Mouse (Mus musculus) fat pad, adult 2 months (tissue): ENCODE data around the gene Pmf1.
A peak's percentile ranks its signal among the peaks of the same experiment; 100 is the strongest.

Experiments used
- DNase-seq: peaks from one replicate; pipeline ENCODE4 v3.0.0-alpha.2; 2011; ENCODE audit warnings: low read depth, low spot score; ENCODE audit errors: extremely low read depth

The Pmf1 gene

GRCm38 (mm10) chr3:88409741-88410644, at the start of gene Pmf1:
Pmf1 (minus strand) TSS chr3:88410331.
- DNase-seq = peak; percentile 61

GRCm38 (mm10) chr3:88458778-88459219, 48.7 kb upstream of the Pmf1 start:
- no peak for DNase-seq

GRCm38 (mm10) chr3:88456746-88457532, 46.8 kb upstream of the Pmf1 start:
- DNase-seq = no peak

- no peak for DNase-seq
Observed at GRCm38 (mm10) chr3:88456313-88456712, 46.2 kb upstream of the Pmf1 start.

GRCm38 (mm10) chr3:88455588-88456264, 45.6 kb upstream of the Pmf1 start:
- peak; percentile 81 for DNase-seq

DNA sequence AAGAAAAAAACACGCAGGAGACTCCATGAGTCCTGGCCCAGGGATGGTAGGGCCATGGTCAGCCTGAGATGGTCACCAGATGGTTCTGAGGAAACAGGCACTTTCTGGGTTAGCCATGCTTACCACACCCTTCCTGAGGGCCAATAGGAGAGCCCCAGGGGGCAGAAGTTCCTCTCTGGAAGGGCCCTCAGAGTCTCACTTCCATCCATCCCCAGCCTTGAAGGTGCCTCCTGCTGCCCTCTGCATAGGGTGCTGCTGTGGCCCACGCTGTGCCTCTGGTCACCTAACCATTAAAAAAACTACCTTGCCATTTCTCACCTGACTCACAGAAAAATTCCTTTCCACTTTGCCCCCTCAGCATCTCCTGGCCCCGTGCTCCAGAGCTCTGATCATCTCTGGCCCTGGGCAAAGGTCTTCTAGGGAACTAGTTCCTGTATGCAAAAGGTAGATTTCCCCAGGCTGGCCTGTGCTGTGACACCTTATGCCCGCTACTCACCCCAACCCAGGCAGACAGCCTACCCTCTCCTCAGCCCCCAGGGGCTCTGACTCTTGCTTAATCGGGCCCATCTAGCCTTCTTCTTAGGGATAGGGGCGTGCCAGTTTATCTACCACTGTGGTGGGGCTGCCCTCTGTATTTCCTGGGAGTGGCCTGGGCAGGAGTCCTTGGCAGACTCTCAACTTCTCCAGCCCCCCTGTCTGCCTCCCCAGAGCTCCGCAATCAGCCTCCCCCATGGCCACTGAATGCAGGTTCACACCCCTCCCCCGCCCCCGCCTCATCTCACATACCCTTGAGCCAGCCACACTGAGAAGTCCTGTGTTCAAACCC, 44.8 kb upstream of the Pmf1 start:
- no peak for DNase-seq

DNA sequence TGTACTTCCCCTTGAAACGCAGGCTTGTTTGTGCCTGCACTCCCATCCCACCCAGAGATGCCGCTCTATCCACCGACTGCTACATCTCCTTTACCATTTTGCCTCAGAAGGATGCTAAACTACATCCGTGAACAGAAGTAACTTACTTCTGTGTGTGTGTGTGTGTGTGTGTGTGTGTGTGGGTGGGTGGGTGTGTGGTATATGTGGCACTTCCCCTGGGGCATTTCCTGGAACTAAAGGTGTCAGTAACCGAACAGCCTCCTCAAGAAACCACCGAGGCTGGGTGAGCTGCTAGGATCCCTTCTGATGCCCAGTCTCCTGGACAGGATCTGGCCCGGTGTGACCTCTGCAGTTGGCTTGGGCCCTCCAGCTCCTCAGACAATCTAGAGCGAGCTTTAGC, 43.9 kb upstream of the Pmf1 start:
- no peak for DNase-seq

DNA sequence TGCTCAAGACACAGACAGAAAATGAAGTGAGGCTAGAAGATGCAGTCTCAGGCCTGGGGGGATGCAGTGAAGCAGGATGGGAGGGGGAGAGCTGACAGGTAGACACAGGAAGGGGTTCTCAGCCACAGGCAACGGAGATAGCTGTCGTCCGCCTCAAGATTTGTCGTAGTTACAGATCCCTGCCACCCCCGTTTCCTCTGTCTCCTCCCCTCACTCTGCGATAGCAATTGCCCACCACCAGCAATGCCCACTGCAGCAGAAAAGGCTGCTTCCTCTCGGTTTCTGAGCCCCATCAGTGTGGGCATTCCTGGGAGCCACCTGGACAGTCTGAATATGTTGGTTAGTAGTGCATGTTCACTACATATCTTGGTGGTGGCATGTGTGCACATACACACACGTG, 43.2 kb upstream of the Pmf1 start:
- DNase-seq = no peak

GRCm38 (mm10) chr3:88452716-88453115, 42.6 kb upstream of the Pmf1 start:
- no peak for DNase-seq

DNA sequence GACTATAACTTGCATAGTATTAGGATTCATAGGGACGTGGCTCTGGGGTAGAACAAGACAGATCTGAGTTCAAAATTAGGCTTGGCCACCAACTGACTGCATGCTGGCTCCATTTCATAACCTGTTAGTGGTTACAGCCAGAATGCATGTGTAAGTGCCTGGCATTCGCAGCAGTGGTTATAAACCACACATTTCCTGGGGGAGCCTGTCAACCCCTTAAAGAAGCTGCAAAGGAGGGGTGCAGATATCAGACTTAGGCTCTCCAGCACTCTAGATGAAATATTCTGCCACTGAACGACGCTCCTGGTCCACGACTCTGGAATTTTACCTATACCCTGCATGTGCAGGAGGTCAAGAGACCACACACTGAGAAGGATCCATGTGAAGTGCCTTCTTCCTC, 42.1 kb upstream of the Pmf1 start:
- no peak for DNase-seq

GRCm38 (mm10) chr3:88450379-88451131, 40.4 kb upstream of the Pmf1 start:
- DNase-seq = no peak

DNA sequence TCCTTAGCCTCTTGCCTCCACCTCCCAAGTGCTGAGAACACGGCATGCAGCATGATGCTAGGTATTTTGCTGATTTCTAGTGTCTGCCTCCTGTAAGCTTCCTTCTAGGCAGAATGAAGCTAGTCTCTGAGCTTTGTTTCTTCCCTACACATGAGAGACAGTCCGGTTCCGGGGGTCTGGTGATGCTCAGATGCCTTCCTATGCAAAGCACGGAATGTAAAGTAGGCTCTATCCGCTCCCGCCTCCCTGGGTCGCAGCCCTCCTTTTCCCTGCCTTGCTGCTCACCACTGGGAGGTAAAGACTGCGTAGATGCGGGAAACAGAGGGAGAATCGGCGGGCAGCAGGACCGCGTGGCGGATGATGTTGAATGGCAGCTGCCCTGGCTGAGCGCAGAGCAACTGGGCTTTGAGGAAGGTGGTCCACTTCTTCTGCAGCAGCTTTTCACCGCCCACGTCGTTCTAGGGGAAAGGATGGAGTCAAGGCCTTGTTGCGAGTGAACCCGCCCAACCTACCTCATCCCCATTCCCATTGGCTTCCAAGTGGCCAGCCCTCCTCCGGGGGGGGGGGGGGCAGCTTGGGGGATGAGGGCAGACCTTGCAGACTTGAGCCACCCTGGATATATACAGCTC, 39.4 kb upstream of the Pmf1 start:
- no peak for DNase-seq

DNA sequence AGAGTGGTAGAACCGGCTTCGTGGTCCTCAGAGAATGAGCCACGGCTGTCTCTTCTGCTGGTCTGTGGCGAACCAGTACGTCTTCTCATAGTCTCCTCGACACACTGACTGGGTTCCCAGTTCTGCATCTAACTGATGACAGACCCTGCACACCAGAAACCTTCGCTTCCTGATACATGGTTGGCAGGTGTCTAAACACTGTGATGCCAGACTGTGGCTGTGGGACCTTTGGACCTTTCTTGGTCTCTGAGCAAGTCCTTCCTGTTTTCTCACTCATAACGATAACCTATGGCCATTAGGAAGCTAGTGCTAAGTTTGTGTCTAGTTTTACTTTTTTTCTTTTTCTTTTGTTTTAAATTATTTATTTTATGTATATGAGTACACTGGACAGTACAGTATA, 38.3 kb upstream of the Pmf1 start:
- DNase-seq = no peak

DNA sequence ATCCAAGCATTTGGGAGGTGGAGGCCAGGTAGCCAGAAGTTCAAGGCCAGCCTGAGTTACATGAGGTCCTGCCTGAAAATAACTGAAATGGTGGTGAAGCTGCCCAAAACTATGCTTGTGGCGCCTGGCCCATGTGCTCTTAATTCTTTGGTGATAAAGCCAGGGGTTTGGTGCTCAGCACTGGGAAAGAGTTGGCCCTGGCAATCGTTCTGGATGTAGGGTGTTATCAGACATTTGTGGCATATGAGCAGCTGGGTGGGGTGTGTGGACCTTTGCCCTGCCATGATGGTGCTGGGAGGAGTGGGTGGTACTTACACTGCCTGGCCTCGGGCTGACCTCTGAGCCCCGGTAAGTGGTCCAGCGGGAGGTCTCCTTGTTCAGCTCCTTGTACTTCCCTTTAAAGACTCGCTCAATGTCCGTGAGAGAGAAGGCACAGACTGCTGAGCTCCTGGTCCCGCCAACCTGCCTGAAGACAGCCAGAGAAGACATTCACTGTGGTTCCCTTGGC, 37.6 kb upstream of the Pmf1 start:
- no peak for DNase-seq

GRCm38 (mm10) chr3:88446471-88447123, 36.5 kb upstream of the Pmf1 start:
- no peak for DNase-seq

- DNase-seq = no peak
Observed at GRCm38 (mm10) chr3:88442888-88443287, 32.8 kb upstream of the Pmf1 start.

DNA sequence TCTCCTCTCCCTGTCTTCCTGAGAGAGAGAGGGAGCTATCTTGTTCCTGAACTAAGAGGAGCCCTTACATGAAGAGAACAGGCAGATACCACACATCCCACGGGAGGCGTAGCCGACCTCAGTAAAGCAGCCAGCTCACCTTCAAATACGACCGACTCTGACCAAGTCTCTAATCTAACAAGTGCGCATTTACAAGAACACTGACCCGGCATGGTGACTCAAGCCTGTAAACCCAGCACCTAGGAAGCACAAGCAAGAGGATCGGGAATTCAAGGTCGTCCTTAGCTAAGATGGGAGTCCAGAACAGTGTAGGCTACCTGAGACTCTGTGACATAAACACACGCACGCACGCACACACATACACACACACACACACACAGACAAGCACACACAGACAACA, 32.4 kb upstream of the Pmf1 start:
- no peak for DNase-seq

DNA sequence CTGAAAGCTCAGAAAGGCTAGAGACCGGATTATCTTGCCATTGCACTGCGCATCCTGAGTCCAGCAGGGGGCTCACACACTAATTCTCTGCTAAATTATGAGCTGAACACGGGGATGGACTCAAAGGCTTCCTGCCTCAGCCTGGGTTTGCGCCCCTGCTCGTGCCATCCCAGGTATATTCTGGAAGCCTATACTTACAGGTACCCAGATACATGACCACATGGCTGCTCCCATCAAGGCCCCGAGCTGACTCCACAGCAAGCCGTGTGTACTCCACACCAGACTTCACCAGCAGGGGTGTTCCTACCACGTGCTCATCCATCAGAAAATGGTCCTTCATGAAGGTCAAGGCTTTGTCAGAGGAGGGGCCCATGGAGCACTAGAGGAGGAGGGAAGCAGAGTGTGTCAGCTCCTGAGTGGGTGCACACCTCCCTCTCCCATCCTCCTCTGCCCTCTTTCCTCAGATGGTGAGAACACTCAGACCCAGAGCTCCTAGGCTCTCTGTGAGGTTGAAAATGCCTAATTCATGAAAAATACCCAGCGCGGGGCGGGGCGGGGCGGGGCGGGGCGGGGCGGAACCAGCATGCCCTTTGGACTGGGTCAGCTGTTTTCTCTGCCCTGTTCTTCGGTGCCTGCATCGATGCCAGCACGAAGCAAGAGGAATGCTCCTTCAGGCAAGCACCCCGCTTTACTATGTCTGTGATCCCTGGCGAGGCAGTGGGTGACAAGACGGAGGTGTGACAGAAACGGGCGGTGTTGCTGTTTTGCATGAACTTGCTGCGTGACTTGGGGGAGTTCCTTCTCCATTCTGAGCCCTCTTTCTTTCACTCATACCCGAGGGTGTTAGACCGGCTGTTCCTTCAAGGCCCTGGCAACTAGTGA, 30.6 kb upstream of the Pmf1 start:
- DNase-seq = no peak
